Mouse (Mus musculus): ENCODE results near the gene Fbxl13.

DNA sequence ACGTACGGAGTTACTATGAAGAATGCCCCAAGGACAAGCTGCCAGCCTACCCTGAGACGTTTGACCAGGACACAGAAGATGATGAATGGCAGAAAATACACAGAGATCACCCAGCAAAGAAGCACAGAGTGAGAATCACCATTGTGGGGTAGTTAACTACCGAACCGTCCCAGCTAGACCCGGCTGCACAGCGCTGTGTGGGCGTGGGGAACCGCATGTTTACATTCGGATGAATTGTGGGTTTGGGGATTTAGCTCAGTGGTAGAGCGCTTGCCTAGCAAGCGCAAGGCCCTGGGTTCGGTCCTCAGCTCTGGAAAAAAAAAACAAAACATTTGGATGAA lies 70.3 kb downstream of the Fbxl13 start:
- no peak for TF ChIP-seq ZNF384 (IDR thresholded peaks at IDR 0.05; ENCODE audit: low read depth, low read length)
- TF ChIP-seq CHD2 (IDR thresholded peaks at IDR 0.05; ENCODE audit: low read depth, low read length) = no peak
- no peak for TF ChIP-seq ZC3H11A (IDR thresholded peaks at IDR 0.05; ENCODE audit: borderline replicate concordance, low read depth, low read length)
